Mouse (Mus musculus) thymus, postnatal 36 days (tissue): ENCODE measurements at regions not wholly inside any gene's neighbourhood (a gene's known extent, or its start where the extent isn't known, plus 50 kb on each side); places are given as distances from the start of the nearest gene placed in this dataset.

Experiments used
- DNase-seq, 2 experiments: peaks; one replicate each; pipeline ENCODE4 v3.0.0; 2022; ENCODE audit warnings: mixed read lengths in 2 of 2

DNA sequence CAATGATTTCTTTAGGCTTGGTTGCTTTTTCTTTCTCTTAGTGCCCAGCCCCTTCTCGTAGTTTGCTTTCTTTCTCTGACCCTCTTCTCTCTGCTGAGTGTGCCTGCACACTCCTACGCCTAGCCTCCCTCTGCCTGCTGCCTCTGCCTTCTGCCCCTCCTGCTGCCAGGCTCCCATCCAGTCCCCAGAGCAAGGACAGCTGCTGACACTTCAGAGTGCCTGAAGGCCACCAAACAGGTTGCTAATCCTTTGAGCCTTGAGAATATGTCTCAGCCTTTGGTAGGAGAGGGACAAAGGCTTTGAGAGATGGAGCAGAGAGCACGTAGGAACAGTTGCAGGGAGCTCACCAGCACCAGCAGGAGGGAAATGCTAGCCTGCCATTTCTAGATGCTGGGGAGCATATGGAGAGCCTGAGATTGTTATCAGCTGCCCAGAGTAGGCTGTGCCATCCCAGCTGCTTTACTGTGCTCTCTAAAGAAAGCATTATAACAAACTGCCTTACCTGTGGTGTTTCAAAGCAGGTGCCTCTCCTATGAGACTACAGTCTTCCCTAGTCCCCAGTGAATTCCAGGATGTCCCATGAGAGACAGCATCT lies 103.0 kb upstream of the Arrdc4 start:
- no peak for DNase-seq

DNA sequence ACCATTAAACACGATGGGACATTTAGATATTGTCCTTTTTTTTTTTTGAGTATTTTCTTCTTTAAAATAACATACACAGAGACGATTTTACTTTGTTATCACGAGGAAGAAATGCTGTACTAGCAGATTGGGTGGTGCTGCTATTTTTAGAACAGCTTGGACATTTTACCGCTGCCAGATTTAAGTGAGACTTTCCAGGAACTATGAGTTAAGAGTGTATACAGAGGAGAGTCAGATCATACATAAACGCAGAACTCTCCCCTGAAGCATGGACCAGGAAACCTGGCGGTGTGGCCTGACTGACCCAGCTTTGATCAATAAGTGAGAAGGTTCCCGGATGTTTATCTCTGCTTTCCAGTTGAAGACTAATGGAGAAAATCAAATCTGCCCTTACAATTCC lies 95.6 kb upstream of the Arrdc4 start:
- DNase-seq = no peak

DNA sequence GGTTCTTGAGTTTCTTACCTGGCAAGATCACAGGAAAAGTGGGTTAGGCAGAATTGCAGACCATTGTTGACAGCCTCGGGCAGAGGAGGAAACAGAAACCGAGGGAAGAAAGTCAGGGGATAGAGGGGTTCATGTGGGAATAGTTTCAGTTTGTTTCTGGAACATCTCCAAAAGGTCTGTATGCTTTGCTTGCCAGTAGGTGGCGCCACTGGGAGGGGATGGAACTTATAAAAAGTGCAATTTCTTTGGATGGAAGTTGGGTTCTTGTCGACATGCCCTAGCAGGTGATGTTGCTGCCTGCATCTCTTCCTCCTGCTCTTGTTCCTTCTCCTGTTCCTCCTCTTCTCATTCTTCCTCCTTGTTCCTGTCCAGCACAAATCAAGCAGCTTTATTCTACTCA lies 94.3 kb upstream of the Arrdc4 start:
- peak in 1 of 2 experiments; percentile 4 for DNase-seq

DNA sequence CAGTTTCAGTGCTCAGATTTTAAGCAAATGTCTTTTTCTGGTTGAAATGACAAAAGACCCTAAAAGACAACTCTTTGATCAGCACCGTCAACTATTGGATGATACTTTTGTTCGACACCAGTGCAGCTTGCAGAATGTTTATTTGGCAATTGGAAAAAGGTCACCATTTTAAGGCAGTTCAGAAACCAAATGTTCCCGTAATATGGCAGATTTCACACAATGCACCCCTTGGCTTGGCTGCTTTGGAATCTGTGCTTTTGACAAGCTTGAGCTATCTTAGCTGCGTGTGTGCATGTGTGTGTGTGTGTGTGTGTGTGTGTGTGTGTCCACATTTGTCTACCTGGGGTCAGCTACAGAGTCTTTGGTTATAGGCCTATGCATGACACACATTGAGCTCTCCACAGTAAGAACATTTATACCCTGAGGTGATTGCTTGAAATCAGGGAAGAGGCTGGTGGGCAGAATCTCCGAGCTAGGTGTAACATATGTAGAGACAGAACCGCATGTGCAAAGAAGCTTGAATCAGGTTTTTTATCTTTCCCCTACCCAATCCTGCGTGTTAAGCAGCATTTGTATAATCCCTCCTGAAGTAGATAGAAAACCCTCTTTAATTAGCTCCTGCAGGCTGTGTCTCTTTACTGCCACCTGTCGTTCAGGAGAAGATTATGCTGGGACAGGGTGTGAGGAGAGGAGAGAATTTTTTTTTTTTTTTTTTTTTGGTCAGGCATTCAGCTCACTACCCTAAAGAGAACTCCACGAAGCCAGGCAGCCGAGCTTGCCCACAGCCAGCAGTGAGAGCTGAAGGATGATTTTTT lies 85.1 kb upstream of the Arrdc4 start:
- no peak for DNase-seq

DNA sequence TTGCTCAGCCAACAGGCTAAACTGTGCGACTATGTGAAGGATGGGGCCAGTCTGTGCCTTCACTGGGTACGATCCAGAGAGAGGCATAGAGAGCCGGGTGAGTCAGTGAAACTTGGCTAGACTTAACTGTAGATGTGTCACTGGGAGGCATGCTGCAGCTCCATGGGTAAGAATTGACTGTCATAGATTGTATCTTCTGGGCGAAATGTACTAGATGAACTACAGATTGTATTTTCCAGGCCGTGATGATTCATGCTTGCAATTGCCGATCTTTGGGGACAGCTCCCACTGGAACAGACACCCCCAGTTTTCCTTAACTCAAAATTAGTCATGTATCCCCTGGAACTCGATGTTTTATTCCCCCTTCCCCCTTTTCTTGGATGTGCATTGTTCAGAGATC lies 84.5 kb upstream of the Arrdc4 start:
- DNase-seq = no peak

DNA sequence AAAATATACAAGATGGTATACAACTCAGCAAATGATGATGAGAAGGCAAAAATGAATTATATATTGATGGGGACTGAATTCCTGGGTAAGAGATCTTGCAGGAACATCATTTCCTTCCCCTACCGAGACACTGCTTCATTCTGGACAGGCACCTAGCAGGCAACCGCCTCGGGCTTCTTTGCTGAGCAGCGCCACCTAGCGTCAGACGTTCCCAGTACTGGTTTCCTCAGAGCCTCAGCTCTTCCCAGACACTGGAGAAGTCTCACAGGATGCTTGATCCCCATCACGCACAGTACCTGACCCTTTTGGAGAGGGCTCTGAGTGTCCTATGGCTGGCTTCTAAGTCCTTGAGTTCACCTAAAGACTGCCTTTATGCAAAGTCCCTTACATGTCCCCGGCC lies 80.8 kb upstream of the Arrdc4 start:
- peak; percentile 27 to 43 for DNase-seq

DNA sequence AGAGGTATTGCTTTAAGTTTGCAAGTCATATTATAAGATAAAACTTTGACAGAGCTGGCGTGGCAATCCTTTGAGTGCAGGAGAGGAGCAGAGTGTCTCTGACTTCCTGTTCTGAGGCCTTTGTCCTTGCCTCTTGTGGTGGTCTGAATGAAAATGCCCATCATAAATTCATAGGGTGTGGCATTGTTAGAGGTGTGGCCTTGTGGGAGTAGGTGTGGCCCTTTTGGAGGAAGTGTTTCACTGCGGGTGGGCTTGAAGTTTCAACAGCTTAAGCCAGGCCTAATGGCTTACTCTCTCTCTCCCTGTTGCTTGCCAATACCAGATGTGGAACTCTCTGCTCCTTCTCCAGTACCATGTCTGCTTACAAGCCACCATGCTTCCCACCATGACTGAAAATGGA lies 75.4 kb upstream of the Arrdc4 start:
- no peak for DNase-seq

DNA sequence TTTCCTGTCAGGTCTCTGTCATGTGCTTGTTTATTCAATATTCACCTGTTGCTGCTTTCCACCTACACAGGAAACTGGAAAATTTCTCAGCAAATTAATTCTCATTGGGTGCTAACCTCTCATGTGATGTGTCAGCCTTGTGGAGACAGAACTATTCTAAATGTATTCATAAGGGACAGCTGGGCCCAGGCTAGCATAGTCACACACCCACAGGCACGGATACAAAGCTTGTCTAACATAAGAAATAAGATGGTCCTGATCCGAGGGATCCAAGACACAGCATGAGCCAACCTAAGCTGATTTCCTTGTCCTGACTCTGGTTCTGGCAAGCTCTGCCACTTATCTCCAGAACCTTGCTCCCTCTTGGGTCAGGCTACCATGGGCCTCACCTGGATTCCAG lies 74.6 kb upstream of the Arrdc4 start:
- DNase-seq = no peak

DNA sequence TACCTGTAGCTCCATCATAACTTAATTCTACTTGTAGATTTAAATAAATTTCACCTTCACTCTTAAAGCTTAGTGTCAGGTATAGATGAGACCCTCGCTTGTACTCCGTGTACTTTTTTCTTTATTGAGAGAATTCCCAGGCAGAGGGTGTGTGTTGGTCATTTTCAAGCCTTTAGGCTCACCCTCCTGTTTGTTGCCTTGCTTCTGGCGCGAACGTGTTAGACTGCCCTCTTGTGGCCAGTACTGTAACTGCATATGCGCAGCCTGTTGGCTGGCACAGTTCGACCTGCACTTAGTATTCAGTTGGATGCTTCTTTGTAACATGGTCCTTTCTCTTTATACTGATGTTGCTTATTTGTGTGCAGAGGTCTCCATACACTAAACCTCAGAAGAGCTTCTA lies 74.1 kb upstream of the Arrdc4 start:
- DNase-seq = peak; percentile 7 to 22

DNA sequence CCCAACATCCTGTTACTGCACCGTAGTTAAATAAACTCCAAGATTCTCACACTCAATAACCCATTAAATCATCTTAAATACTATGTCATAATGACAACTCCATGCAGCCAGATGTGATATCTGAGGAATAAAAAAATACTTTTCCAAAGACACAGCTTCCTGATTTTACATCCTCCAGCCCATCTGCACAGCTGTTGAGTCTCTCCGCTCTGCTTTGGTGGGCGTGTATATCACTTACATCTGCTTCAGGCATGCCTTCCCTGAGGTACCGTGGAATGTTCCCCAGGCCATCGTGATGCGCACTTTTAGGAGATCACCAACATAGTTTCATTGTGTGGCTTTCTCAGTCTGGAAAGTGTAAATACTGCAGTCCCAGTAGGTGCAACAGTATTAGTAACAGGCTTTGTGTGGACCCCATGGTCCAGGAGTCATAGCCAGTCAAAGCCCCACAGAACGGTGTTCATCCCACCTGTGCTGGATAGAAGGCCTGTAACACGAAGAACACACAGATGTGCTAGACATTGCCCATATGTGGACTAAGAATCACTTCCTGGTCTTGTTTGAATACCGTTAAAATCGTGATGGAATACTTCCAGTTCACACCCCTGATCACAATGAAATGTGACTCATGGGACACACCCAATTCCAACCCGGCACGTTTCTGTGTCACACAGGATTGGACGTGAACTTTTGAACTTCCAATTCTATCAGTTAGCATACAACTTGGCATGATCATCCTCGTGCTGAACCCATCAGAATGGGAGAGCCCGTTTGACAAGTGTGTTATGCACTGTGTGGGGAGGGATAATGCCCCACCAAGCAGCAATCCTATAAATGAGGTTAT lies 66.0 kb upstream of the Arrdc4 start:
- DNase-seq = no peak

DNA sequence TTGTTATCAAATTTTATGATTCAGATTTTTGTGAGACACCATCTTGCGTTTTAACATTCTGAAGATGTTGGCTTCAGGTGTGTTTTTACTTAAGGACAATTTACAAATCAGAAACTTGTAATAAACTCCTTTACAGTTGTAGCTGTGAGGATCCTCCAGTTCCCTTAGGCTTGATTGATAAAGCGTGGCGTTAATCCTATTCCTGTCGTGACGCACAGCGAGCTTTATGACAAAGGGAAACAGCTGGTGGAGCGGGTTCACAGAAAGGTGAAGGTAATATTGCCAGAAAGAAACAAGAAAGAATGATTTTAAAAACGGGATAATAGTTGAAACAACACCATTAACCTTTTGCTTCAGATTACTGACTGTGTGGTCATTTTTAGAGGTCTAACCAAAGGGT lies 60.7 kb upstream of the Arrdc4 start:
- no peak for DNase-seq
